In the genomic region with DNA sequence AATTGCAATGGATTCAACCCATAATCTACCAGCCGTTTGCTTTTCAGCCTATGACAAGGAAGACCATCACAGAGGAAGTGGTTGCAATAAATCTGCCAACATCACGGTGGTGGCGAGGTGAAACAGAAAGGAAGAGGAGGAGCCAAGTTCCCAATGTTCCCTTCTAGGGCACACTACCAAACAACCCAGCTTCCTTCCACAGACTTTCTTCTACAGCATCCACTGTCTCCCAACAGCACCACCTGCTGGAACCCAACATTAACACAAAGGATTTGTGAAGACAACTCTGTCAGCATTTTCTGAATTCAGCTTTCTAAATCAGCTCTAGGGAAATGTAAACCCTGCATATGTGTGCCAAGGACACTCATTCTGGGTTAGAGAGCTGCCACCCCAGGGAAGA, we compare ENCODE assay signal across 8 mouse cellular contexts.
A peak's percentile ranks its signal among the peaks of the same experiment; 100 is the strongest.
DNase-seq lines count a peak whose midpoint lies in the region; ATAC-seq lines count a peak whose summit lies in the region.

No protein-coding gene starts in this region.

- no peak overlapping the region for H3K9ac ChIP-seq in liver, embryonic 15.5 days

- peak; percentile 65 for ATAC-seq in liver, embryonic 15.5 days (ENCODE audit: insufficient read depth)

- no peaks in the 10 kb centered on the region for H3K36me3 ChIP-seq in liver, embryonic 15.5 days (replicated peaks)

- no peaks in the 10 kb centered on the region for H3K9me3 ChIP-seq in liver, embryonic 15.5 days (replicated peaks)

- peaks cover 42% of the 10 kb centered on the region for H3K4me1 ChIP-seq in liver, embryonic 15.5 days (replicated peaks)

- intact Hi-C loops in gastrocnemius, postnatal 14 days (cut with DNase I; ENCODE audit: low total_unique reads): no loop called here

- H3K27me3 ChIP-seq in liver, embryonic 15.5 days: no peaks in the 10 kb centered on the region

- peak overlapping the region; percentile 63 for H3K4me2 ChIP-seq in liver, embryonic 15.5 days

- WGBS in liver, embryonic 15.5 days (ENCODE audit: insufficient replicate concordance): 12% methylated on average over 3 of the region's 3 CpGs

- peak overlapping the region; percentile 95 for H3K27ac ChIP-seq in liver, embryonic 15.5 days (replicated peaks)

- no peak overlapping the region for H3K4me3 ChIP-seq in liver, embryonic 15.5 days (replicated peaks)

- DNase-seq in A20 (ENCODE audit: low read depth, low spot score): peak; percentile 15
- peak; percentile 6 for DNase-seq in MEL-GATA-1-ER (ENCODE audit: extremely low read depth, low read depth)
- DNase-seq in cerebellum, adult 9-10 months: peak; percentile 5
- peak; percentile 12 for DNase-seq in gastrocnemius, postnatal 14 days
- DNase-seq in kidney, postnatal 36 days: peak; percentile 54 to 77
- DNase-seq in ovary, postnatal 14 days (ENCODE audit: low spot score): peak; percentile 43
- DNase-seq in thymus, postnatal 10 days (ENCODE audit: low spot score in 2 of 2): peak; percentile 51 to 60

Comparison
In these comparisons a context has a peak if more than half of its experiments do, and no peak if none do; other contexts are left out.
1. DNase-seq: peak in every context shown above with its lines; median percentile 66 in kidney, postnatal 36 days; 56 in thymus, postnatal 10 days; 43 in ovary, postnatal 14 days; 15 in A20; 12 in gastrocnemius, postnatal 14 days; 6 in MEL-GATA-1-ER; 5 in cerebellum, adult 9-10 months.